Mouse (Mus musculus) ES-Bruce4 (cell line): ENCODE measurements around the gene Stx11. TPM values are rescaled to one million over a fixed set of nuclear protein-coding genes. Genes with fewer than 3 reads are reported as not detected.

Experiments used
- H3K27ac ChIP-seq: 2 replicates; pipeline ENCODE4 v1.5.1; 2012; ENCODE audit warnings: low read length, inconsistent platforms; ENCODE audit not compliant: insufficient read depth
- H3K27me3 ChIP-seq: 2 replicates; pipeline ENCODE4 v1.6.1; 2012; ENCODE audit warnings: mild to moderate bottlenecking, low read length, inconsistent platforms; ENCODE audit not compliant: control insufficient read depth, poor library complexity, insufficient read depth, severe bottlenecking
- H3K36me3 ChIP-seq: 2 replicates; pipeline ENCODE4 v1.6.1; 2012; ENCODE audit warnings: inconsistent platforms, mild to moderate bottlenecking, low read length, moderate library complexity; ENCODE audit not compliant: control insufficient read depth, poor library complexity, insufficient read depth, severe bottlenecking
- H3K4me1 ChIP-seq: one replicate; pipeline ENCODE4 v1.8.1; 2011; ENCODE audit warnings: low read length; ENCODE audit not compliant: control insufficient read depth, insufficient read depth
- H3K4me3 ChIP-seq: 2 replicates; pipeline ENCODE4 v1.5.1; 2011; ENCODE audit warnings: low read depth, mild to moderate bottlenecking, low read length
- H3K9ac ChIP-seq: 2 replicates; pipeline ENCODE4 v1.6.1; 2012; ENCODE audit warnings: low read depth, mild to moderate bottlenecking, inconsistent platforms; ENCODE audit not compliant: poor library complexity, severe bottlenecking
- H3K9me3 ChIP-seq: replicated peaks from 2 replicates; pipeline ENCODE4 v1.6.1; 2012; ENCODE audit warnings: mild to moderate bottlenecking, low read length, inconsistent platforms; ENCODE audit not compliant: control insufficient read depth, poor library complexity, insufficient read depth, severe bottlenecking
- CTCF ChIP-seq: IDR thresholded peaks from one replicate; pipeline ENCODE4 v1.8.1; 2011; ENCODE audit warnings: low read depth, low read length
- EP300 ChIP-seq: IDR thresholded peaks from 2 replicates; pipeline ENCODE4 v1.6.1; 2011; ENCODE audit warnings: low read depth, low read length; ENCODE audit not compliant: insufficient read depth
- POLR2A ChIP-seq: IDR thresholded peaks from one replicate; pipeline ENCODE4 v1.8.1; 2011; ENCODE audit warnings: low read length; ENCODE audit not compliant: insufficient read depth
- polyA plus RNA-seq: library from polyadenylated mRNA; stranded (reverse); fragments of >200 nt; gene quantifications from 2 replicates; pipeline ENCODE4 v1.2.4, GENCODE M21; 2011; ENCODE audit warnings: low read depth; ENCODE audit not compliant: missing spikeins, insufficient read depth, insufficient read length

The Stx11 gene
- polyA plus RNA-seq = 2.1 and 5.0 TPM in 2 replicates

- Histone ChIP-seq H3K9me3 (no peaks in the 10 kb centered on the region), H3K4me3 (peak within 1 kb of the TSS; percentile 72), H3K9ac (0 out of 2 replicates have a peak within 1 kb of the TSS, but pooled peaks have one; percentile 12), H3K4me1 (no peaks in the 10 kb centered on the region), H3K27ac (no peak within 1 kb of the TSS), H3K36me3 (no peaks in the 10 kb centered on the region), H3K27me3 (no peaks in the 10 kb centered on the region)
- TF ChIP-seq CTCF (no peak), EP300 (0 out of 2 replicates have a peak, but pooled peaks have one; percentile 13)
Observed at GRCm38 (mm10) chr10:12964151-12965075, at the start of gene Stx11. Gene Stx11, minus strand, starts transcription at chr10:12964298.

- TF ChIP-seq CTCF (no peak), POLR2A (no peak)
- H3K9me3 ChIP-seq = no peaks in the 10 kb centered on the region
- H3K4me1 ChIP-seq = peaks cover 2% of the 10 kb centered on the region
- no peaks in the 10 kb centered on the region for H3K27me3 ChIP-seq
- peak overlapping the region; percentile 64 for H3K9ac ChIP-seq
- H3K27ac ChIP-seq = no peak overlapping the region
- peak overlapping the region; percentile 87 for H3K4me3 ChIP-seq
- peaks cover 9% of the 10 kb centered on the region for H3K36me3 ChIP-seq
Observed at GRCm38 (mm10) chr10:13008737-13009121, 44.6 kb upstream of the Stx11 start.

GRCm38 (mm10) chr10:13007876-13008736, 44.0 kb upstream of the Stx11 start:
- Histone ChIP-seq H3K9me3 (no peaks in the 10 kb centered on the region), H3K4me3 (peak overlapping the region; percentile 87), H3K36me3 (peaks cover 9% of the 10 kb centered on the region), H3K4me1 (no peaks in the 10 kb centered on the region), H3K27ac (no peak overlapping the region), H3K9ac (peak overlapping the region; percentile 64), H3K27me3 (no peaks in the 10 kb centered on the region)
- TF ChIP-seq EP300 (no peak), POLR2A (peak; percentile 43)

GRCm38 (mm10) chr10:13005043-13005442, 40.9 kb upstream of the Stx11 start, which contains the start of gene Sf3b5:
Gene Sf3b5, plus strand, starts transcription at chr10:13005343.
- Histone ChIP-seq H3K9me3 (no peaks in the 10 kb centered on the region), H3K4me3 (no peak within 1 kb of the TSS), H3K27me3 (no peaks in the 10 kb centered on the region), H3K36me3 (peaks cover 6% of the 10 kb centered on the region), H3K4me1 (no peaks in the 10 kb centered on the region), H3K27ac (no peak within 1 kb of the TSS), H3K9ac (no peak within 1 kb of the TSS)
- TF ChIP-seq EP300 (no peak), CTCF (no peak), POLR2A (no peak)

- Histone ChIP-seq H3K4me1 (no peaks in the 10 kb centered on the region), H3K4me3 (no peak overlapping the region), H3K36me3 (no peaks in the 10 kb centered on the region), H3K27me3 (no peaks in the 10 kb centered on the region), H3K9me3 (no peaks in the 10 kb centered on the region), H3K9ac (no peak overlapping the region), H3K27ac (no peak overlapping the region)
- TF ChIP-seq CTCF = peak; percentile 65
- TF ChIP-seq EP300 = no peak
Observed at GRCm38 (mm10) chr10:12996736-12997477, 32.8 kb upstream of the Stx11 start.
